Mouse (Mus musculus): ENCODE results near the gene Slc6a6.

DNA sequence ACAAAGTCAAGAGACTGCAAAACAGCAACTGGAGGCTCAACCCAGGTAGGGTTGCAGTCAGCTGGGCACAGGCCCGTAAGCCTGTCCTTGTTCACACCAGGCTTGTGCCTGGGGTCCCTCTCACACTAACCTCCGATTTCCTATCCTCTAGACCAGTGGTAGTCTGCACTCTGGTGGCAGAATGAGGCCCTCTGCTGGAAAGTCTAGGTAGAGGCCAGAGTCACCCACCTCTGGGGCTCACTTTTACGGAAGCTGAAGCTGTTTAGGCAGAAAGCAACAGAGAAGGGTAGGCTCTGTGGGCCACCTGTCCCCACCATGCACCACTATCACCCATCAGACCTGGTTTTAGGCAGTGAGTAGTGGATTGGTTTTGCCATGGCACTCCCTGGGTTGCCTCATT is 67.1 kb downstream of the Slc6a6 start:
- TF ChIP-seq CTCF (IDR thresholded peaks at IDR 0.05; ENCODE audit: control insufficient read depth, insufficient read depth, insufficient replicate concordance, low read depth, low read length) (peak; percentile 28; the same call in 1 of the 2 replicates), POLR2A (IDR thresholded peaks at IDR 0.05; ENCODE audit: control insufficient read depth, low read depth, low read length) (no peak)

All from testis, adult 2 months (tissue).